Mouse (Mus musculus): ENCODE results near the gene Socs3. TPM values are rescaled to one million over a fixed set of nuclear protein-coding genes. Genes with fewer than 3 reads are reported as not detected.

Gene Socs3
- polyA plus RNA-seq, 1 experiment = 45.7 TPM

GRCm38 (mm10) chr11:117941325-117941834, 28.5 kb downstream of the Socs3 start:
- H3K4me3 ChIP-seq (ENCODE audit: control insufficient read depth, insufficient read depth, low read length) = no peak overlapping the region
- H3K27me3 ChIP-seq (ENCODE audit: control insufficient read depth, insufficient read depth, low read length) = no peaks in the 10 kb centered on the region
- TF ChIP-seq CTCF (IDR thresholded peaks at IDR 0.05; ENCODE audit: borderline replicate concordance, control insufficient read depth, extremely low read depth, insufficient read depth, low read length, poor library complexity) = no peak
- TF ChIP-seq POLR2A (IDR thresholded peaks at IDR 0.05; ENCODE audit: control insufficient read depth, extremely low read depth, insufficient read depth, low read length, poor library complexity) = no peak
- H3K4me1 ChIP-seq (replicated peaks; ENCODE audit: control insufficient read depth, insufficient read depth, low read length) = peaks cover 25% of the 10 kb centered on the region
- 83% methylated on average over 8 of the region's 8 CpGs for WGBS
- H3K36me3 ChIP-seq (ENCODE audit: control insufficient read depth, insufficient read depth, low read length) = no peaks in the 10 kb centered on the region
- DNase-seq = no peak
- no peak overlapping the region for H3K27ac ChIP-seq (ENCODE audit: control insufficient read depth, insufficient read depth, low read length)

GRCm38 (mm10) chr11:117940881-117941280, 29.0 kb downstream of the Socs3 start:
- Histone ChIP-seq H3K27me3 (ENCODE audit: control insufficient read depth, insufficient read depth, low read length) (no peaks in the 10 kb centered on the region), H3K4me1 (replicated peaks; ENCODE audit: control insufficient read depth, insufficient read depth, low read length) (peaks cover 29% of the 10 kb centered on the region), H3K27ac (ENCODE audit: control insufficient read depth, insufficient read depth, low read length) (no peak overlapping the region), H3K4me3 (ENCODE audit: control insufficient read depth, insufficient read depth, low read length) (no peak overlapping the region), H3K36me3 (ENCODE audit: control insufficient read depth, insufficient read depth, low read length) (no peaks in the 10 kb centered on the region)
- 97% methylated on average over 6 of the region's 6 CpGs for WGBS
- DNase-seq = no peak
- TF ChIP-seq CTCF (IDR thresholded peaks at IDR 0.05; ENCODE audit: borderline replicate concordance, control insufficient read depth, extremely low read depth, insufficient read depth, low read length, poor library complexity) = no peak
- no peak for TF ChIP-seq POLR2A (IDR thresholded peaks at IDR 0.05; ENCODE audit: control insufficient read depth, extremely low read depth, insufficient read depth, low read length, poor library complexity)

GRCm38 (mm10) chr11:117939741-117940285, 30.0 kb downstream of the Socs3 start:
- Histone ChIP-seq H3K27ac (ENCODE audit: control insufficient read depth, insufficient read depth, low read length) (no peak overlapping the region), H3K36me3 (ENCODE audit: control insufficient read depth, insufficient read depth, low read length) (no peaks in the 10 kb centered on the region), H3K4me3 (ENCODE audit: control insufficient read depth, insufficient read depth, low read length) (no peak overlapping the region), H3K4me1 (replicated peaks; ENCODE audit: control insufficient read depth, insufficient read depth, low read length) (peaks cover 39% of the 10 kb centered on the region), H3K27me3 (ENCODE audit: control insufficient read depth, insufficient read depth, low read length) (no peaks in the 10 kb centered on the region)
- 58% methylated on average over 7 of the region's 7 CpGs for WGBS
- no peak for DNase-seq
- no peak for TF ChIP-seq POLR2A (IDR thresholded peaks at IDR 0.05; ENCODE audit: control insufficient read depth, extremely low read depth, insufficient read depth, low read length, poor library complexity)
- no peak for TF ChIP-seq CTCF (IDR thresholded peaks at IDR 0.05; ENCODE audit: borderline replicate concordance, control insufficient read depth, extremely low read depth, insufficient read depth, low read length, poor library complexity)

- no peaks in the 10 kb centered on the region for H3K27me3 ChIP-seq (ENCODE audit: control insufficient read depth, insufficient read depth, low read length)
- no peak for DNase-seq
- H3K27ac ChIP-seq (ENCODE audit: control insufficient read depth, insufficient read depth, low read length) = no peak overlapping the region
- H3K4me1 ChIP-seq (replicated peaks; ENCODE audit: control insufficient read depth, insufficient read depth, low read length) = peaks cover 46% of the 10 kb centered on the region
- WGBS = 88% methylated on average over 4 of the region's 4 CpGs
- no peaks in the 10 kb centered on the region for H3K36me3 ChIP-seq (ENCODE audit: control insufficient read depth, insufficient read depth, low read length)
- TF ChIP-seq POLR2A (IDR thresholded peaks at IDR 0.05; ENCODE audit: control insufficient read depth, extremely low read depth, insufficient read depth, low read length, poor library complexity) (no peak), CTCF (IDR thresholded peaks at IDR 0.05; ENCODE audit: borderline replicate concordance, control insufficient read depth, extremely low read depth, insufficient read depth, low read length, poor library complexity) (no peak)
- no peak overlapping the region for H3K4me3 ChIP-seq (ENCODE audit: control insufficient read depth, insufficient read depth, low read length)
Measured at GRCm38 (mm10) chr11:117939004-117939730, 30.7 kb downstream of the Socs3 start.

GRCm38 (mm10) chr11:117936202-117936601, 33.6 kb downstream of the Socs3 start:
- no peak overlapping the region for H3K27ac ChIP-seq (ENCODE audit: control insufficient read depth, insufficient read depth, low read length)
- TF ChIP-seq CTCF (IDR thresholded peaks at IDR 0.05; ENCODE audit: borderline replicate concordance, control insufficient read depth, extremely low read depth, insufficient read depth, low read length, poor library complexity) (no peak), POLR2A (IDR thresholded peaks at IDR 0.05; ENCODE audit: control insufficient read depth, extremely low read depth, insufficient read depth, low read length, poor library complexity) (no peak)
- H3K4me1 ChIP-seq (replicated peaks; ENCODE audit: control insufficient read depth, insufficient read depth, low read length) = peaks cover 43% of the 10 kb centered on the region
- H3K27me3 ChIP-seq (ENCODE audit: control insufficient read depth, insufficient read depth, low read length) = no peaks in the 10 kb centered on the region
- DNase-seq = no peak
- WGBS = 47% methylated on average over 8 of the region's 8 CpGs
- H3K36me3 ChIP-seq (ENCODE audit: control insufficient read depth, insufficient read depth, low read length) = no peaks in the 10 kb centered on the region
- H3K4me3 ChIP-seq (ENCODE audit: control insufficient read depth, insufficient read depth, low read length) = no peak overlapping the region

GRCm38 (mm10) chr11:117935616-117936015, 34.2 kb downstream of the Socs3 start:
- Histone ChIP-seq H3K27me3 (ENCODE audit: control insufficient read depth, insufficient read depth, low read length) (no peaks in the 10 kb centered on the region), H3K27ac (ENCODE audit: control insufficient read depth, insufficient read depth, low read length) (no peak overlapping the region), H3K4me1 (replicated peaks; ENCODE audit: control insufficient read depth, insufficient read depth, low read length) (peaks cover 44% of the 10 kb centered on the region), H3K4me3 (ENCODE audit: control insufficient read depth, insufficient read depth, low read length) (no peak overlapping the region), H3K36me3 (ENCODE audit: control insufficient read depth, insufficient read depth, low read length) (no peaks in the 10 kb centered on the region)
- DNase-seq = no peak
- TF ChIP-seq CTCF (IDR thresholded peaks at IDR 0.05; ENCODE audit: borderline replicate concordance, control insufficient read depth, extremely low read depth, insufficient read depth, low read length, poor library complexity) = no peak
- no peak for TF ChIP-seq POLR2A (IDR thresholded peaks at IDR 0.05; ENCODE audit: control insufficient read depth, extremely low read depth, insufficient read depth, low read length, poor library complexity)
- 56% methylated on average over 9 of the region's 9 CpGs for WGBS

Data from thymus, adult 2 months (tissue).